Mouse (Mus musculus) activated CD4-positive, CD25-positive, alpha-beta regulatory T cell, adult 4 months (primary cell): Measurements from ENCODE around the gene Slc38a6. TPM values are rescaled to one million over a fixed set of nuclear protein-coding genes. Genes with fewer than 3 reads are reported as not detected.

ENCODE experiments used
- ATAC-seq: one replicate; pipeline ENCODE4 v1.8.0; 2017
- polyA plus RNA-seq, 2 experiments: library from polyadenylated mRNA; unstranded; fragments of 100-300 nt; shearing (Covaris generic); gene quantifications; one replicate each; pipeline ENCODE4 v1.2.1; 2017

The Slc38a6 gene
- polyA plus RNA-seq, 2 experiments from 2014 or later = 5.5 to 8.7 TPM

DNA sequence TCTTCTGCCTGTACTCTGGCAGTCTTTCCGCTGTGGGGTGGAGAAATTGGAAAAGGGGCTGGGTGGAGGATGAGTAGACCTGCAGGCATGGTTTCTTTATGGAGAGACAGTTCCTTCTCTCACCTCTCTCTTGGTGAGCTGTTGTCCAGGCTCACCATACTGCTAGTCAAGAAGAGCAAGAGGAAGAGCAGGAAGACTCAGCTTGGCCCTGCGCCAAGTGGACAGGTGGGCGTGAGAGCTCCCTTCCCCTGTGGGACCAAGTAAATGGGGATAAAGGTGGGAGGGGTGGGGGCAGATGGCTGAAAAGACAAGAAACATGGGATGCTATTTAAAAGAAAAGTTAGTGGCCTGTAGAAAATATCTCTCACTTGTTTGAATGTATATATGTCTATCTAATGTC lies 71.2 kb downstream of the Slc38a6 start:
- no peak for ATAC-seq

GRCm38 (mm10) chr12:73358640-73359039 lies 72.1 kb downstream of the Slc38a6 start:
- no peak for ATAC-seq

GRCm38 (mm10) chr12:73359520-73359919 lies 72.9 kb downstream of the Slc38a6 start:
- ATAC-seq = no peak

DNA sequence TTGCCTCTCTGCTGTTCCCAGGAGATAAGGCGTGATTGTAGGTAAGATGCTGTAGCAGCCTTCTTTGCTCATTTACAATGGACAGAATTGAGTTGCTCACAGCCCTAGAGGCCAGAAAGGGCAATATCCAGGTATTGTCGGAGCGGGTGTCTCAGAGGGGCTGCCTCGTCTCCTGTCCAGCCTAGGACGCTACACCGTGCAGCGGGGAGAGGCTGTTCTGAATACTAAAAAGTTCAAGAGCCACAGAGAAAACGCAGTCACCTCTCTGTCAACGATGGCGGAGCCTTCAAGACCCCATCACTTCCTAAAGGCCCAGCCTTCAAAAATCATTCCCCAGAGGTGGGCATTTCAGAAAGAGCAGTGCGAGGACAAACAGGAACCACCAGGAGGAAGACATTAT lies 74.6 kb downstream of the Slc38a6 start:
- no peak for ATAC-seq

DNA sequence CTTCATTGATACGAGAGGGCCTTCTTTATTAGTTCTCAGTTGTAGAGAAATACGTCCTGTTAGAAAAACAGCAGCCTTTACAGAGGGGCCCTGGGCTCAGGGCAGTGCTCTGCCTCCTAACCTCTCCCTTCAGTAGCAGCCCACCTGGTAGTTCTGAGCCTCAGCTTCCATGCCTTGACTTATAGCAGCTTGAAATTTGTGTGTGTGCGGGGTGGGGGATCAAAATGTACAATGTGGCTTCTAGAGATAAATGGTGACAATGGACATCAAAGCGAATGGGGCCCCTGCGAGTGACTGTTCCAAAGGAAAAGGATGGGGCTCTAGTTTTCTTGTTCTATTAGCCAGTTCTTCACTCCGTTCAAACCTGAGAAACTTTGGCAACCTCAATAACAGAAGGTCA lies 76.8 kb downstream of the Slc38a6 start:
- no peak for ATAC-seq

GRCm38 (mm10) chr12:73363956-73364355 lies 77.4 kb downstream of the Slc38a6 start:
- ATAC-seq = no peak

DNA sequence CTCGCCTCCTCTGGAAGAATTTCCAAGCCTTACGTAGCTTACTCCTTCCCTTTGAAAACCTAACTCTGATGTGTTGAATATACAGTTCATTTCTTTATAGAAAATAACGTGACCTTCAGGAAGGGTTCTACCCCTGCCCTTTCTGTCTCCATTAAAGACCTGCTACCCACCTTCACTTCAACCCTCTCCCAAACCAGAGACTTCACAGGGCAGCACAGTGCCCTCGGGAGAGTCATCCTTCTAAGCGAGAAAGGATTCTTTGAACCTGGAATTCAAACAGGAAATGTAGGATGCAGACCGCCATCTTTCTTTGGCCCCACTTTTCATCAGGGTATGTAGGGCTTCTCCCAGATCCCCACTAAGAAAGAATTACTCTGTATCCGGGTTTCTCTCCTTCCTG lies 80.0 kb downstream of the Slc38a6 start:
- ATAC-seq = no peak

DNA sequence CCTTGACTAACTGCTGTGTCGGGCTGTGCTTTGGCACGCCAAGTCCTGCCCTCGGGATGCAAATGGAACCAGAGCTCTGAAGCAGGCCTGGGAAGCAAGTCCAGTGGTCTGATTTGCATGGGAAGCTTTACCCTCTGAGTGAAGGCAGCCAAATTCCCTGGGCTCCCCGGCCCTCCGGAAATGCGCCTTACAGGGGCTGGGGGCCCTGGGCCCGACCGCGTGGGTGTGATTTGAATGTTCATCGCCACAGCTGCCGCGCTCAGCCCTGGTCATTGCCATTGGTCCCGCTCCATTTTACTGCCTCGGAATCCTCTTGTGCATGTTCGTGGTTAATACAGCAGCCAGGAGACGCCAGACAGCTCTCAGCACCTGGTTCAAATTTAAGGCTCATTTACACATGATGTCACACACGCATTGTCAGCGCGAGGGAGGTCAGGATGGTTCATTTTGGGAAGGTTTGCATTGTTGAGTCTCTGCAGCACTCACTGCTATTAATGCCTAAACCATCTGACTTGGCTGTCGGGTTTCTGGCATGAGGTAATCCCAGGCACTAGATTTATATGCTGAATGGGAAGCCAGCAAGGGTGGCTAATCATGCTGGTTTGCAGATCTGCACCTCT lies 81.0 kb downstream of the Slc38a6 start:
- ATAC-seq = no peak

DNA sequence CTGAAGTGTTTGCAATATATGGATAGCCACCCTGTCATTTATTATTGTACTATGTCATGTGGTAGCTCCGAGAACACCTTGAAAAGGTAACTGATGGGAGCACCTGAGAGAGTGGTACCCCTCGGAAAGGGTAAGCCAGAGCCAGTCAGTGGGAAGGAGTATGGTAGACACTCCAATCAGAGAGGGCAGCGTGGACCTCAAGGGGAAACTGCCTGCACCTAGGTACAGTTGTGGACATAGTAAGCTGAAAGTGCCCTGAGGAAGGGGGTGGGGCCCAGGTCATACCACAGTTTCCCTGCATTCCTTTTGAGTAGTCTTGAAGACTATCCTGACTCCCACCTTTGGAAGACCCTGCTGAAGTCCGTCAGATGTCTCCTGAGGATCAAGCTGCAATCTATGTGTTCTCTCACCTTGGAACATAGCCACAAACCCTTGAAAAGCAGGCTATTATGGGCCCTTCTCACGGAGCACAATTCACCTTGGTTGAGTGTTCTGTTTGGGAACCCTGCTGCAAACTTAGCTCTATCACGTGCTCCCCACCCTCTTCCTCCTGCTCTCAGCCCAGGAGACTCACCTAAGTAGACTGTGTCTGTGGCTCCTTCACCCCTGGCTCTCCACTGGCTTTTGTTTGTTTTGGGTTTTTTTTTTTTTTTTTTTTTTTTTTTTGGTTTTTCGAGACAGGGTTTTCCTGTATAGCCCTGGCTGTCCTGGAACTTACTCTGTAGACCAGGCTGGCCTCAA lies 82.5 kb downstream of the Slc38a6 start:
- ATAC-seq = no peak

DNA sequence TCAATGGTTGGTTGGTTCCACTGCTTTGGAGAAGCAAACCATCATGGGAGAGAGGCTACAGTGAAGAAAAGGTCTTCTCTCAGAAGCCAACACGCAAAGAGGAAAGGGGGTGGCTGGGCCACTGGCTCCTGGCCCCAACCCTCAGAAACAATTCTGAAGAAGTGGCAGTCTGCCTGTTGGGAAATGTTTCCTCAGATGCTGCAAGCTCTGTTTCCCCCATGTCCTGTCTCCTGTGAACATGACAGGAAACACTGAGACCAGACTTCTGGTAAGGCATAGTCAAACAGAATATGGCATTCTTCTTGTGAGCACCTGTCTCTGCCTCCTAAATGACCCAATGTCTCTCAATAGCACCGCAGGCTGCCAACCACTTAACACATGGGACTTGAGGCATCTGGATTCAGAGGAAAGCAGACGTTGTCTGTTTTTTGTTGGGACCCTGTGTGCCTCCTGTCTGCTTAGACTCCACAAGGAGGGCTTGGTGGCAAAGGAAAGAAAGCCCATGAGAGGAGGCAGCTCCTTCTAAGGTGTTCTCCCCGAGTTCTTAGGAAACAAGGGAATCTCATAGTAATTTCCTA lies 83.9 kb downstream of the Slc38a6 start:
- no peak for ATAC-seq

DNA sequence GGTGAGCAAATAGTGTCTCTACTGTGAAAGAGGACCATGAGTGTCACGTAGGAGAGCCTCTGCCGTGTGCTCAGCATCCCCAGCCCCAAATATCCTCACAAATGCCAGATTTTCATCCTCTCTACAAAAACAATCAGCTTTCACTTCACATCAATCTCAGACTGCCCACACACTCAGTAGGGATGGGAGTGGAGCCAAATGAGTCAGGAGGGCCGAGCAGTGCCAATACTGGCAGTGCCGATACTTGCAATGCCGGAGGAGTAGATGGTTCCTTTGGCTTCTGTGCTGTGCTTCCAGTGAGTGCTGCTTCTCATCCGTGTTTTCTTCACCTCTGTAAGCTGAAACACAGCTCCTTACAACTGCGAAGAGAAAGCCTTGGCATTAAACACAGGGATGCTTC lies 84.6 kb downstream of the Slc38a6 start:
- ATAC-seq = no peak

GRCm38 (mm10) chr12:73378026-73378425 lies 91.4 kb downstream of the Slc38a6 start:
- ATAC-seq = no peak

- ATAC-seq = no peak
Measured at GRCm38 (mm10) chr12:73378724-73379355, 92.3 kb downstream of the Slc38a6 start.

- ATAC-seq = no peak
Measured at GRCm38 (mm10) chr12:73380686-73381360, 94.2 kb downstream of the Slc38a6 start.

GRCm38 (mm10) chr12:73381452-73381851 lies 94.9 kb downstream of the Slc38a6 start:
- no peak for ATAC-seq

- ATAC-seq = no peak
Measured at GRCm38 (mm10) chr12:73382290-73383178, 96.0 kb downstream of the Slc38a6 start.

DNA sequence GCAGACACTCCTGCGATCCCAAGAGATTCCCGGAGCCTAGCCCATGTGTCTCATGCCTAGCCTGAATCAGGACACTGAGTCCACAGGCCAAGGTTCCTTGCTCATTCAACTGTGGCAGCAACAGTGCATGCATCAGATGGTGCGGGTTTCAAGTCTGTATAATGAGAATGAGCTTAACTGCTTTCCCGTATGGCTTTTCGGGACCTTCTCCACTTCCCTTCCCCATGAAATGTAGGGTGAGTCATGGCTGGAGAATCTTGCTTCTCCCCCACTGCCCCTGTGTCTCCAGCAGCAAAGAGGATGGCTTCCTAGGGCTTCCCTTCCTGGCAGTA lies 96.6 kb downstream of the Slc38a6 start:
- ATAC-seq = no peak

DNA sequence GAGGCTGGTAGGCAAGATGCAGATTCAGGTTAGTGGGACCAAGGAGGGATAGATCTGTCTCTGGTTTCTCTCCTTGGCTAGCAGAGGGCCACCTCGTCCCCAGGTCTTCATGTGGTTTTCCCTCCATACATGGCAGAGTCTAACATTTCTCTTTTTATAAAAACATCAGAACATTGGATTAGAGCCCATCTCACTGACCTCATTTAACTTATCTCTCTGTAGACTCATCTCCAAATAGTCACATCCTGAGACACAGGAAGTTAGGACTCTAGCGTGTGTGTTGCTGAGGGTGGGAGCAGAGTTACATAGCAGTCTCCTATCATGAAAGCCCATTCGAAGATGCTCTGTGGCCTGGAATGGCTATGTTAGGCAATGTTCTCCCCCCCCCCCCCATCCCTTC lies 97.3 kb downstream of the Slc38a6 start:
- no peak for ATAC-seq

- ATAC-seq = no peak
Measured at GRCm38 (mm10) chr12:73384747-73385146, 98.2 kb downstream of the Slc38a6 start.

DNA sequence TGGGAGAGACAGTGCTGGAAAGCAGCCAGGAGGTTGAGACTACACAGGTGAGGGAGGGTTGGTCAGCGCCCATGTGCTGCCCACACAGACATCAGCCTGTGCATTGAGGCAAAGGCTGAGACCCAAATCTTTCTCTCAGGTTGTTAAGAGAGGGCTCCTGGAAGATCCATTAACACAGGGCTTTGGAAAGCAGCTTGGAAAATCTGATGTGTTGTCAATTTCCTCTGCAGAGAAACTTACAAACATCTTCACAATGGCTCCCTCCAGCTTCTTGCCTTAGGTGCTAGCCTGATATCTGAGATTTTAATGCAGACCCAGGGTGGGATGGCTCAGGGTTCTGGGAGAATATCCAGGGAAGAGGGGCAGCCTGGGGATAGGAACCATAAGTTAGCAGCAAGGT lies 105.9 kb downstream of the Slc38a6 start:
- ATAC-seq = no peak

- no peak for ATAC-seq
Measured at GRCm38 (mm10) chr12:73393018-73393417, 106.4 kb downstream of the Slc38a6 start.

DNA sequence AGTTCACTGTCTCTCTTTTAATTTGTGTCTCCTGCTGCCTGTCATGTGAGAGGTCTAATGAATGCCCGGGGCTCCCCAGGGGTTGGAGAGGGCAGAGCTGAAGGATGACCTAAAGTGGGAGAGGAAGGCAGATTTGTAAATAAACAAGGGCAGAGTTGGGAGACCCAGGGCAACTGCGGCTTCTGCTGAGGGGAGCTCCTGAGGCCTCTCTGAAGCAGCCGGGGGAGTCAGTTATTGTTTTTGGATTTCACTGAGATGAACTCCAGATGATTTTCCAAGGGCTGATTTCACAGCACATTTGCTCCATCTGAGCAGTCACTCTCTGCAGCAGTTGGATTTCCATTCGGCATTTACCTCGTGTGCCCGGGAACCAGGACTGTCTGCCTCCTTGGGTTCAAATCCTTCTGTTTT lies 107.3 kb downstream of the Slc38a6 start:
- no peak for ATAC-seq
